Mouse (Mus musculus): ENCODE data around the gene Ntm.

DNA sequence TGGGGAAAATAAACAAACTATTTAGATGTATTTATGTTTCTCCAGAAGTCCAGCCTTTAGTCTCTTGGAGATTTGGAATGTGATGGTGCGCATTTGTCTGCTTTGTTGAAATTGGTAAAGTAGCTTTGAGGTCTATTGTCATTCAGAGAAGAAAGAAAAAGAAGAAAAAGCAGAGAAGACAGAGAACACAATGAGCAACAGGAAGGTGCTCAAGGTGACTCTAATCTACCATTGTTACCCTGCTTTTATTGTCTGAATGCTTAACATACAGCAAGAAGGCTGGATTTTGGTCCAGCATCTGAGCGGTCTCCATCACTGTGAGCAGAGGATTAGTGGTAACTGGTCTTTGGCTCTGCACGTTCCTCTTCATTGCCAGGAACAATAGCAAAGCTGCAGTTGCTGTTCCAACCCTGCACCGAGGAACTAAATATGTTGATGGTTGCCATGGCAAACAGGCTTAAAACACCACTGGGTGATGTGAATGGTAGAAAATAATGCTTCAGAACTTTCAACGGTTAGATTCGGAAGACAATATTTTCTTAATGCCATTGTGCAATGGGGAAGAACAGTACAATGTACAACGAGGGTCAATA, 350.8 kb downstream of the Ntm start:
- TF ChIP-seq CTCF (IDR thresholded peaks at IDR 0.05; ENCODE audit: borderline replicate concordance, extremely low read depth, insufficient read depth, insufficient read length) (no peak), POLR2A (IDR thresholded peaks at IDR 0.05; ENCODE audit: borderline replicate concordance, extremely low read depth, insufficient read depth, insufficient read length, poor library complexity, severe bottlenecking) (no peak)
